Mouse (Mus musculus): Measurements from ENCODE around the gene Atad3a.
"Not testable (repeated sequence)": the region's sequence is repeated elsewhere in the genome, so short reads cannot be mapped to it uniquely, and the experiment has no call there.

Gene Atad3a

DNA sequence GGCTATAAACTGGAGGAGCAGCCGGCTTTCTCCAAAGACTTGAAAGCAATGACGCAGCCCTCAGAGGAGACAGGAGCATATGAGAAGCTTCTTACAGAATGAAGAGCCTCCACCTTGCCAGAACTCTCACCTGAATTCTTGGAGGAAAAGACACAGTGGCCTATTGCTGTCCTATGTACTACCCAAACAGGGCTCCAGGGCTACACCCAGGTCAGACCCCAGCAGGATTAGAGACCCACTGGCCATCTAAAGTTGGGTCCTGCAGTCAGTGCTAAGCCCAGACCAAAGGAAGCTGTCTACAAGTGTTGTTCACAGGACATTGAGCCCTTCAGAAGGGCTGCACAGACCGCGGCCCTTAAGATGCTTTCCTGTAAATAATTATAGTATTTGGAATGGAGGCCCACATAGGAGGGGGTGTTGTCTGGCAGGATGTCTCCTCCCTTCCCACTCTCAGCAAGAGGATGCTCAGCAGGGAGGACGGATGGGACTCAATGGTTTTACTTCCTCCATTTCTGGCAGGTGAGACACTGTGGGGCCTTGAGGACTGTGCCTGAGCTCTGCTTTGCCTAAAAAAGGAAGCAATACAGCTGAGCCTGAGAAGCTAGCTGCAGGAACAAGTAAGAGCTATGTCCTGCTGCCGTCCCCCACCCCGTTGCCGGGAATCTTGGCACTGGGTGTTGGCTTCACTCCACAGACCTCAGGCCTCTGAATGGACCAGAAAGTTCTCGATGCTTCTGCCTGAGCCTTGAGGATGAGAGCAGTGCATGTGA lies 14.3 kb upstream of the Atad3a start:
- DNase-seq (ENCODE audit: low spot score) = peak; percentile 86

DNA sequence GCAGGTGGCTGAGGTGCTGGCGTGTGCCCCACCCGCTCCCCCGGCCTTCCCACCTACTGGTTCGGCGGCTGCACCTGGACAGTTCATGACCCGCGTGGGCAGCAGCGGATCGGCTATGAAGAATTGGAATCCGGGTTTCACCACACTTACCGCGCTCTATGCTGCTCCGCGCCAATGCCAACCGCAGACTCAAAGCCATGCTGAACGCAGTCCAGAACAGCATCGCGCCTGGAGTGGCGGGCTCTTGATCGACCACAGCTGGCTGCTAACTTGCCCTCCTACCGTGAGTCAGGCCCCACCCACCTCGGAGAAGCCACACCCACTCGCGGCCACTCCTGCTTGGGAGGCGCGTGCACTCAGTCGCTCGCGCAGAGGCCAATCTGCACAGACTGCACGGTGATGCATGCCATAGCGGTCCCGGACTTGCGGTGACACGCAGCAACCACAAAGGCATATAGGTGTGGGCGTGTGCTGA lies 13.4 kb upstream of the Atad3a start, which contains the start of gene Vwa1:
Vwa1 (minus strand) TSS at position 419 of the 475 bp plus-strand sequence.
- peak; percentile 85 for DNase-seq (ENCODE audit: low spot score)

DNA sequence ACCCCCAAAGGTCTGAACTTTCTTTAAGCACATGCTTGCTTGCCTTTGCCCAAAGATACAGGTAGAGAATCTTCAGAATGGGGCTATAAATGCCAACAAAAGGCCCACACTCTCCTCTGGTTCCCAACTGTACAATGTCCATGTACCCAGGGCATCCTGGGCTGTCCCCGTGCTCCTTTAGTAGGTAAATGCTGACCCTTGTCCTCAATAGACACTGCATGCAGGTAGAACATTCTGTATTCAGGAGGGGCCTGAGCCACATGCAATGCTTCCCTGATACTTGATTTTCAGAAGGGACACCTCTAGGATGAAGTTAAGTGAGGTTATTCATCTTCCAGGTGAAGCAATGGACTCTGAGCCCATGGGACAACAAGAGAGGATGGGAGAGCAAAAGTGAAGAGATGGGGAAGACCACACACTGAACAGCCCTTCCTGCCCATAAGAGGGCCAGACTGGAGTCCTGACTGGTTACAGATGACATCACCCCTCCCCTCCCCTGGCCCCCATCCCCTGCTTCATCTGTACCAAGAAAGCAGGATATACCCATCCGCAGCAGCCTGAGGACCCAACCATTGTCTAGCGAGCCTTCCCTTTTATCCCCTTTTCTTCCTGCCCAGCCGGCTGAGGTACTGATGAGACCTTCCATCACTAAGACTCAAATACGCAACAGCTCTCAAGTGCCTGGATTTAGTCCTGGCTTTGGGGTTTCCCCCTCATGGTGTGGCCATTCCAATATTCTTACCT lies 12.6 kb upstream of the Atad3a start:
- no peak for DNase-seq (ENCODE audit: low spot score)

DNA sequence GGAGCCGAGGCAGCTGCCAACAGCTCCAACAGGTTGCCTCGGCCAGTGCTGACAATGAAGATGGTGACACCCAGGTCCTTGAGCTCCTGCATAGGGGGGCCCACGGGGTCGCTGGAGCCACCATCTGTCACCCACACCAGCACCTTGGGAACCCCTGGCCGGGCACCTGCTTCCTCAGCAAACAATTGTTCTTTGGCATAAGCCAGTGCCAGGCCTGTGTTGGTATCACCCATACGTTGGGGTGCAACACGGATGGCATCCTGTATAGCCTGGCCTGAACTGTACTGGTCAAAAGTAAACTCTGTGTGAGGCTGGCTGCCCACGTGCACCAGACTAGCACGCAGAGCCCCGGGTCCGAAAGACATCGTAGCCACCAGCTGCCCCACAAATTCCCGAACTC lies 11.9 kb upstream of the Atad3a start:
- DNase-seq (ENCODE audit: low spot score) = no peak

DNA sequence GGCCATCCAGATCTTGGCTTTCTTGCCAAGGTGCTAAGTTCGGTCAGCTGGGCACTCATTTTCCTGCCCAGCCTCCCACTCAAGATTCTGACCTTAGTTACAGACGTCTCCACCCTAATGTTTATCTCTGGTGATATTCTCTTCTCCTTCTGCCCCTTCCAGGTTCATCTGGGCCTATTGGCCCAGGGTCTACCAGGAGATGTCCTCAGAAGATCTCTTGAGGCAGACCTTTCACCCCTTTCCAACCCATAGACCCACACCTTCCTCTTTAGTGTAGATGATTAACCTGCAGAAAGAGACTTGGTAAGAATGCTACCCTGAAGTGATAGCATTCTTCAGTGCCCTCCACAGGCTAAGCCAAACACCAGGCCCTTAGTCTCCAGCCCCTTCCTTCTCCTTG lies 10.8 kb upstream of the Atad3a start:
- no peak for DNase-seq (ENCODE audit: low spot score)

DNA sequence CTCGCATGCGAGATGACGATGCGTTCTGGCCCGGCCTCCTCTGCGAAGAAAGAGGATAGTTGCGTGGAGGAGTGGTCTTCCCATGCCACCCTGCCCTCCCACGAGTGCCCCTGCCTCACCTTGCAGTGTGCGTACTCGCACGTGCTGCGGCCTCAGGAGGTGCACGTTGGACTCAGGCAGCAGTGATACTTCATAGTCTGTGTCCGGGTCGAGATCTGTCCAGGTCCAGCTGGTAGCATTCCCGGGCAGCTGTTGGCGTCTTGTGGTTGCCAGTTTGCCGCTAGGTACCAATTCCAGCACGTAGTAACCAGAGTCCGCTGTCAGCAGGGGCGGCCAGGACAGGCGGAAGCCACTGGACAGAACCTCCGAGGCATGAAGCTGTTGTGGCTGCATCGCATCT lies 9.7 kb upstream of the Atad3a start:
- DNase-seq (ENCODE audit: low spot score) = no peak

DNA sequence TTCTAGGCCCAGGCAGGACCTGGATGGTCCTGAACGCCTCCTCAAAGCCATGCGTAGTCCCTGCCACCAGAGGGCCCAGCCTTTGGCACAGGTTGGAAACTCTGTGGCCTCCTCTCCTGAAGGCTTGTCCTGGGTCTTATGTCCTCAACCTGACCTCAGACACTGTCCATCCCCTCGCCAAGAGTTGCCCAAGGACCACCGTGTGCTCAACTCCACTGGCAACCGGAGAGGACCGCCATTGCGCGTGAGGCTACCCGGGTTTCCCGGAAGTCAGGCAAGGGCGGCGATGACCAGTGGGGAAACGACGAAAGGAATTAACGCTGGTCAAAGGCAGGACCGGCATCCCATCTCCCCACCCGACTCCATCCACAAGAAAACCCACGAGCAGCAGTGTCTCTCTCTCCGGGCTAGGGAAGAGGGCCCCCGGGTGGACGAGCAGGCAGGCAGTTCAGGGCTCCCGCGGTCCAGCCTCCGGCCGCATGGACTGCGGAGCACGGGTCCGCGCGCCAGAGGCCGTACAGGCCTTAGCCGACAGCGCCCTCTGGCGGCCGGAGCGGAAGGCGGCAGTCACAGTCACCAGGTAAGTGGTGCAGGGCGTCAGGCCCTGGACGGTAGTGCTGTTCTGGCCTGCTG lies 9.1 kb upstream of the Atad3a start:
- DNase-seq (ENCODE audit: low spot score) = peak; percentile 89

DNA sequence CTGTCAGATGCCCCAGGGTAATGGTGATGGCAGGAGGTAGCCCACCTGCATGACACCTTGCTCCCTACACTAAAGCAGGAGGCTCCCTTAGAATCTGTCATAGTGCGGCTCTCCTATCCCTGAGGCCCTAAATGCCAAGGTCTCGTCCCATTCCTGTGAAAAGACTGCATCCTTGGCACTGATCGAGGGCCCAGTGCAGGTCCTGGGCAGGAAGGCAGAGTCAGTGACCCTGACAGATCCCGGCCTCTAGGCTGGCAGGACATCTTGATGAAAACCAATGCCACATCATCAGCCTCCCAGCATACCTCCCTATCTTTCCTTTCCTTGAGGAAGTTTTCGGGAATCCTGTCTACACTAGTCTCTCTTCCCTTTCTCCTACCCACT lies 8.6 kb upstream of the Atad3a start:
- DNase-seq (ENCODE audit: low spot score) = no peak

DNA sequence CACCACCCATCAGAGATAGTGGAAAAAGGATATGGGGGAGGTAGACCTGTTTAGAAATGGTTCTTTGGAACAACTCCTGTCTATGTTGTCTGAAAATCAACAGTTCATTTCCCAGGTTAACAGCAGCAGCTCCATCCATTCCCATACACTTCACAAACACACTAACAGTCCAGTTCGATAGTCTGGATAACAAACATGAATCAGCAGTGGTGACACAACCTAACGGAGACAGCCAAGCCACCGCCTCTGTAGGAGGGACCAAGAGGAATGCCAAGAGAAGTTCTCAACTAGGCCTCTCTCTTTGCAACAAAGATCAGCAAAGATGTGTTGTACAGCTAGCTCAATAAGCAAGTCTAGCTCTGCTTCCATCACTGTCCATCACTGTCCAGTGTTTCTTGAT lies 1.5 kb upstream of the Atad3a start:
- DNase-seq (ENCODE audit: low spot score) = no peak

DNA sequence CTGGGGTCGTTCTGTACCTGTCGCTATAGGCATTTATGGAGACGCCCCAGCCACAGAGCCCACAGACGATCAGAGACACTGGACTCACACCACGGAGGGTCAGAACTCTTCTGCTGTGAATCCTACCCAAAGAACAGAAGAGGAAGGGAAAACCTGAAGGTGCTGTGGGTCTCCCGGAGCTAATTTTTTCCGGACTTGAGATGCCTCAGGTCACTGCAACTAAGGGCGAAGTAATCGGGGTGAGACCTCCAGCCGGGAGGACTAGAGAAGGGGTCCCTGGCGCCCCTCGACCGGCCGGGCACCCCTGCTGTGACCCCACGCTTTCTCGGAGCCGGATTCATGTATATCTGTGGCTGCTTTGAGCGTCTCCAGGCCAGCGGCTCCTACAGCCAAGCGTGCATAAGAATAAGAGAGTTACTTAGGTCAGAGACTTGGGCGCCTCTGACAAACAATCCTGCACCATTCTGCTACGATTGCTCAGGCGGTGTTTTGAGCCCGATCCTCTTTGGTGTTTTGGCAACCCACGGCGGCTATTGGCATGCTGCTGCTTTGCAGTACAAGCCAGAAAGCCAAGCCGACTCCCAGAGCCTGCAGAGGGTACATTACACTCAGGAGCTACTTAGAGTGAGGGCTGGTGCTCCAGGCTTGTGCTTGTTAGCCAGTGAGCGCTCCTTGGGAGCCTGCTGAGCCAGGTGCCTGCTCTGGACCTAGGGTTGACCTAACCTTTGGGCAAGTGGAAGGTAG lies 635 bp upstream of the Atad3a start:
- DNase-seq (ENCODE audit: low spot score) = no peak

DNA sequence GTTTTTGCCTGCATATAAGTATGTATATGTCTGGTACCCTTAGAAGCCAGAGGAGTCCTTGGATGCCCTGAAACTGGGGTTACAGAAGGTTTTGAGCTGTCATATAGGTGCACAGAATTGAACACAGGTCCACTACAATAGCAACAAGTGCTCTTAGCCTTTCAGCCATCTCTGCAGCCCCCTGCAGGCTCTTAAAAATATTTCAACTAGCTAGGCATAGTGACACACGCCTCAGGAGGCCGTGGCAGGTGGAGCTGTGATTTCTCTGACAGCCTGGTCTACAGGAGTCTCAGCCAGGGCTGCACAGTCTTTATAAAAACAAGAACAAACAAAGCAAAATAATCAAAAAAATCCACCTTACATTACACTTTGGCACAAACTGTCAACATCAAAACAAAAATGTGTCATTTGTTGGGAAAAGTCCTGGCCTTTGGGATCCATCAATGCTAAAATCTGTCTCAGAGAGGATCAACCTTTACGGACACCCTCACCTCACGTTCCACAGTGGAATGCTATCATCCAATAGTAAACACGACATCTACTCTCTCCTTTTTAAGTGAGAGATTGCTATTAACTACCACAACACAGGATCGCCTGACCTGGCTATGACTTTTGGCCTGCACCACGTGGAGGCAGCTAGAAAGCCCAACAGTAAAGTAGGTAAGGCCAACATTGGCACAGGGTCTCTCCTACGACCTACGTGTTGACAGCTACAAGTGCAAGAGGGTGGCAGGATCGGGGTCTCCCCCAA lies 856 bp downstream of the Atad3a start:
- no peak for DNase-seq (ENCODE audit: low spot score)

DNA sequence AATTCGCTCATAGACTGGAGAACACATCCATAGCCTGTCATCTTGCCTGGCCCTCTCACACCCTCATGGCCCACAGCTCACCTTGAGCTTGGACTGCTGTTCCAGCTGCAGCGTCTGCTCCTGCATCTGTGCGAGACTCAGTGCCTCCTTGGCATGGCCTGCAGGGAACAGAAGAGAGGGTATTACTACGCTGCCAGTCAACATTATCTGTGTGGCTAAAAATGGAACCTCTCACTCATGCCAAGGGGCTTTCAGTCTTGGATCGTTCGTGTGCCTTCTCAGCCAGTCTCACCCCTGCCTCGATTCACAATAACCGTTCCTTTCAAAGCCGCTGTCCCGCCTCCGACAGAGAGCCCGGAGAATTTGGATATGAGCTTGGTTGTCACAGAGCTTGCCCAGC lies 3.9 kb downstream of the Atad3a start:
- no peak for DNase-seq (ENCODE audit: low spot score)

DNA sequence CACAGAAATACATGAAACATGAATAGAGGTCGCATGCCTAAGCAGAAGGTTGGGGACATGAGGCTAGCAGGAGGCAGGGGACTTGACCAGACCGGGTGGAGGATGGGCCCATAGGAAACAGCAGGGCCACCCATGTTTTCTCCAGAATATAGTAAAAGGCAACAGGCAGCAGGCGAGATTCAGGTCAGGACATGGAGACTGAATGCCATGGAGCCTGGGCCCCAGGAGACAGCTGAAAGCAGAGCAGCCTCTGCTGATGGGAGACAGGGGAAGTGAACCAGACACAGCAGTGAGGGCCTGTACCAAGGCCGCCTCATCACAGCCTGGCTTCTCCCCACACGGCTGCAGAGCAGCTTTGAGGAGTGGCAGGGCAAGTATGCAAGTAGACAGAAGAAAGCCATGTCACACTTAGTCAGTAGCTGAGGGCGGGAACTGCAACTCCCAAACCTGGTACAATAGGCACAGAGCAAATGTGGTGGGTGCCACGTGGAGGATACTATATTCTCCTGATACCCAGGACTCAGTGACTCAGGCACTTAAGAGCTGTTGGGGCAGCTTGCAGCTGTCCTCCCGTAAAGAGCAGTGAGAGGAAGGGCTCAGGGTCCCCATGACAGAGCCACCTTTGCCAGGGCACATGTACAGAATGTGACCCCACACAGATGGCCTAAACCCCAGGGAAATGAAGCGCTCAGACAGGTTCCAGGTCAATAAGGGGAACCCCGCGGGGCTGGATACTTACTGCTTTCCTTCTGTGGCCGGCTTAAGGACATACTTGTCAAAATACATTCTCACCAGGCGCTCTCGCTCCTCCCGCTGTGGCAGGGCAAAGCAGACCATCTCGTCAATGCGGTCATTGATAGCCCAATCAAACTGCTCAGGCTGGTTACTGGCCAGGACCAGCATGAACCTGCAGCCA lies 14.1 kb downstream of the Atad3a start:
- DNase-seq (ENCODE audit: low spot score) = no peak

DNA sequence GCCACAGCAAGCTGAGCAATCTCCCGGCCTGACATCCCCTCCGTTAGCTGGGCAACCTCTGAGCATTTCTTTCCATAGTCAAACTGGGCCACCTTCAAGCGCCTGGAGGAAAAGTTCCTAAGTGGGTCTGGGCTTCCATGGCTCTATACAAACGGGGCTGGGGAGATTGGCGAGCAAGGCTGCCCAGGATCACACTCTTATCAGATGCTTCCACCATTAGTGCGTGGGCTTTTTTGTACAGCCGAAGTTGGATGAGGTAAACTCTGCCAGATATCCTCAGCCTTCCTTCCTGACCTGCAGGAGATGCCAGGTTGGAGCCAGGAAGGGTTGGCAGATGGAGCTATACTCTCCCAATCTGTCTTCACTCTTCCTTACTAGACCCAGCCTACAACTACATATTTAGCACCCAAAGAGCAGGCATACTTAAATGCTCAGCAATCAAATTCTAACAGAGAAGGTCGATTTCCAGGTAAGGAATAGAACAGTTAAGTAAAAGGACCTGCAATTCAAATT lies 14.8 kb downstream of the Atad3a start:
- DNase-seq (ENCODE audit: low spot score) = no peak

DNA sequence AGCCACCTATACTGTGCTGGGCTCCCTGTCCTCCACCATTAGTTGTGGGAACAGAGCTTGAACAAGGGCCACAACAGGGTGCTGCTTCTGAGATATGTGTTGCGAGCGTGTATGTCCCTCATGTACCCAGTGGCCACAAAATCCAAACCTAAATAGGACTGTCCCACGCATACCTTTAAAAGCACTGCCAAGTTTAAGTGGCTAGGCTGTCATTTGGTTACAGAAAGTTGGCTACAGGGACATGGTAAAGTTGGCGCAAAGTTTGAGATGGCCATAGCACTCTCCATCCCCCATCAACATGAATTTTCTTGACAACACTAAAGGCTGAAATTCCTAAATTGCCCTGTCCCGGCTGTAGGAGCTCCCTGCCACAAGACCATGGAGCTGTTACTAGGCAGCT lies 15.8 kb downstream of the Atad3a start:
- DNase-seq (ENCODE audit: low spot score) = no peak

DNA sequence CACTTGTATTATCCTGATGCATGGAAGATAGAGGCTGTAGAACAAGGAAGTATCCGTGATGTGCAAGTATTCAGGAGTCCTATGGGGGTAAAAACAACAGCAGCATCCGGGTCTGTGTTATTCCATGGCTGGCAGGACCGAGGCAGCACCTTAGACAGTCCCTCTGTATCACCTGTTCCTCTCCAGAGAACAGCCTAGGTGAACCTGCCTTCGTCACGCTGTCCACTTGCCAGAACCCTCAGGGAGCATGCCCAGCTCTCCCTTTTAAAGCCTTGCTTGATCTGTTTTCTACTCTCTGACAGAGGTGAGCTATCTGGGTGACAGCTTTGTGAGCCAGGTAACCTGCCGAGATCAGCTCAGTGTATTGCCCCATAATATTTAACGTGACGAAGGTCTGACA lies 16.4 kb downstream of the Atad3a start:
- DNase-seq (ENCODE audit: low spot score) = no peak

DNA sequence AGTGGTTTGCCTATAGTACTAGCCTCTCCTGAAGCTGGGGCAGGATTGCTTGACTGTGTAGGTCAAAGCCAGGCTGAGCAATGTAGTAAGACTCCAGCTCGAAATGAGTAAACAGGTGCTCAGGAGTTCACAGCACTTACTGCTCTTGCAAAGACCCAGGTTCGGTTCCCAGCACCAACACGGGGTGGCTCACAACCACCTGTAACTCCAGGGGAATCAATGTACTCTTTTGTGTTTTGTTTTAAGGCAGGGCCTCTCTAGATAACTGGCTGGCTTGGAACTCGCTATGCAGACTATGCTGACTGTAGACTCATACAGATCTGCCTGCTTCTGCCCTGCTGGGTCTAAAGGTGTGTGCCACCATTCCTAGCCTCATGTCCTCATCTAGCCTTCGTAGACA lies 18.2 kb downstream of the Atad3a start:
- no peak for DNase-seq (ENCODE audit: low spot score)

DNA sequence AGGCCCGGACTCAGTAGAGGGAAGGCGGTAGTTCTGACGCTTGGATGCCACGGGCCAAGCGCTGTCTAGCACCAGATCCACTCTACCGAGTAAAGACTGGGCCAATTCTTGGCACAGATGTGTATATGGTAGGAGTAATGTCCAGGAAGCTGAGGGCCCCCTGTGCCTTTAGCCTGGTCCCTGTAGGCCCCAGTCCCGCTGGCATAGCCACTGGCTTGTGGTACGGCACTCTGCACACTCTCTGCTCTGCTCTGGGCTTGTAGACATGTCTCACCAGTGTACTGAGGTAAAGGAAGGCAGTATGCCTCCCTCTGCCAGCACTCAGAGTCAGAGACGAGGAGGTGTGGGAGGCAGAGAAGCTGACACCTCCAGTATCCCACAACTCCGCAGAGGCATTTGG lies 20.2 kb downstream of the Atad3a start:
- DNase-seq (ENCODE audit: low spot score) = not testable (repeated sequence)

DNA sequence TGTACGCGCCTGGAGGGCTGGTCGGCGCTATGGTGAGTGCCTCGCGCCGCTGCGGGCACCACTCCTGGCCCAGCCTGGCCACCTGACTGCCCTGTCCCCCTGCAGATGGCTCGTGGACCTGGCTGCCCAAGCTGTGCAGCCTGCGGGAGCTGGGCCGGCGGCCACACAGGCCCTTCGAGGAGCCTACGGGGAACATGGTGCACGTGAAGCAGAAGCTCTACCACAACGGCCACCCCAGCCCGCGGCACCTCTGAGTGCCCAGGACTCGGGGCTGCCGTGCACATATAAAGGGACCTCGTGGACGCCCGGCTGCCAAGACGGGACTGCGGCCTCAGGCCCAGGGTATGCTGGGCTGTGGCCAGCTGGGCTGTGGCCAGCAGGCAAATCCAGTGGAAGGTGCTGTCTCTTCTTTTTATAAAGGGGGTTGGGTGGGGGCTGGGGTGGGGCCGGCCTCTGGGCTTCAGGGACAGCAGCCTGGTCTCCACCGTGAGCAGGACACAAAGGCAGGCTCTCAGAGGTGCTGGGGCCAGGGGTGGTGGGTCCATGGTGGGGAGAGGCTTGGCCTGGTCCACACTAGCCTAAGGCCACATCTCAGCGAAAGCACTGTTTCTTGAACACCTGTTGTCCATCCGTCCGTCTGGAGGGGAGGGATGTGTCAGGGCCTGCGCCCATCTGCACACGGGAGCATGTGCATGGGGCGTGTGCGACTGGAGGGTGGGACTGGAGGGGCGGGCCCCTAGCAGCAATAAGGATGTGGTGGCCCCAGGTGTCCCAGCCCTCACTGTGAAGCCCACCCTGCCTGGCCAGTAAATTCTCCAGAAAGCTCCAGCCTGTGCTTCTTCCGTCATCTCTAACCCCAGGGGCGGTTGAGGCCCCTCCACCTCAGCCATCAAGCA lies 20.9 kb downstream of the Atad3a start:
- no peak for DNase-seq (ENCODE audit: low spot score)

Measured in testis, postnatal 14 days (tissue).